Mouse (Mus musculus) embryonic facial prominence, embryonic 13.5 days (tissue): ENCODE measurements at regions not wholly inside any gene's neighbourhood (a gene's known extent, or its start where the extent isn't known, plus 50 kb on each side); places are given as distances from the start of the nearest gene placed in this dataset.

Source experiments
- ATAC-seq: fragments of 200-750 bp; cut with Nextera tagmentation; 2 replicates; pipeline ENCODE4 v1.8.0; 2017; ENCODE audit warnings: low read depth; ENCODE audit not compliant: insufficient number of reproducible peaks, insufficient read depth, low FRiP score, low TSS enrichment
- H3K27ac ChIP-seq: fragments of 300-500 bp; sonication (generic); 2 replicates; pipeline ENCODE4 v1.5.1; 2015; ENCODE audit warnings: moderate library complexity, mild to moderate bottlenecking, inconsistent platforms
- H3K27me3 ChIP-seq: fragments of 300-500 bp; sonication (generic); 2 replicates; pipeline ENCODE4 v1.6.1; 2015; ENCODE audit warnings: mild to moderate bottlenecking, inconsistent platforms
- H3K36me3 ChIP-seq: fragments of 300-500 bp; sonication (generic); 2 replicates; pipeline ENCODE4 v1.6.1; 2015; ENCODE audit warnings: mild to moderate bottlenecking, inconsistent platforms
- H3K4me1 ChIP-seq: fragments of 300-500 bp; sonication (generic); 2 replicates; pipeline ENCODE4 v1.6.1; 2015; ENCODE audit warnings: inconsistent platforms
- H3K4me2 ChIP-seq: fragments of 300-500 bp; sonication (generic); 2 replicates; pipeline ENCODE4 v1.6.1; 2015; ENCODE audit warnings: moderate library complexity, mild to moderate bottlenecking, inconsistent platforms
- H3K4me3 ChIP-seq: fragments of 300-500 bp; sonication (generic); 2 replicates; pipeline ENCODE4 v1.5.1; 2015; ENCODE audit warnings: mild to moderate bottlenecking, inconsistent platforms
- H3K9ac ChIP-seq: fragments of 300-500 bp; sonication (generic); 2 replicates; pipeline ENCODE4 v1.6.1; 2015; ENCODE audit warnings: mild to moderate bottlenecking, inconsistent platforms
- H3K9me3 ChIP-seq: fragments of 300-500 bp; sonication (generic); 2 replicates; pipeline ENCODE4 v1.6.1; 2016; ENCODE audit warnings: inconsistent platforms
- WGBS: fragments of 180-500 bp; shearing (Covaris S2); methylation state at CpG from one replicate; pipeline ENCODE4 v1.1.7; 2015; ENCODE audit warnings: mixed read lengths; 5-methylcytosine and 5-hydroxymethylcytosine counted together

- Histone ChIP-seq H3K4me1 (peaks cover 3% of the 10 kb centered on the region; the same call in 1 of the 2 replicates), H3K27ac (no peak overlapping the region), H3K9ac (no peak overlapping the region), H3K4me2 (no peak overlapping the region), H3K27me3 (no peaks in the 10 kb centered on the region), H3K9me3 (no peaks in the 10 kb centered on the region), H3K4me3 (no peak overlapping the region), H3K36me3 (no peaks in the 10 kb centered on the region)
- ATAC-seq: no peak
- 23% methylated on average over 9 of the region's 9 CpGs for WGBS
Observed at GRCm38 (mm10) chr13:32649982-32650381, 133.8 kb downstream of the Mylk4 start.

- ATAC-seq: no peak
- H3K27ac ChIP-seq: no peak overlapping the region
- no peak overlapping the region for H3K4me2 ChIP-seq
- peaks cover 2% of the 10 kb centered on the region for H3K4me1 ChIP-seq
- H3K4me3 ChIP-seq: no peak overlapping the region
- no peaks in the 10 kb centered on the region for H3K27me3 ChIP-seq
- 44% methylated on average over 5 of the region's 5 CpGs for WGBS
- no peaks in the 10 kb centered on the region for H3K36me3 ChIP-seq
- no peaks in the 10 kb centered on the region for H3K9me3 ChIP-seq
- no peak overlapping the region for H3K9ac ChIP-seq
Observed at GRCm38 (mm10) chr13:32643030-32643750, 140.6 kb downstream of the Mylk4 start.

GRCm38 (mm10) chr13:32640941-32641340 is 142.8 kb downstream of the Mylk4 start:
- H3K36me3 ChIP-seq: no peaks in the 10 kb centered on the region
- no peak overlapping the region for H3K4me2 ChIP-seq
- no peaks in the 10 kb centered on the region; the same call in 1 of the 2 replicates for H3K4me1 ChIP-seq
- no peaks in the 10 kb centered on the region for H3K27me3 ChIP-seq
- no peak overlapping the region for H3K4me3 ChIP-seq
- no peak overlapping the region for H3K27ac ChIP-seq
- no peak for ATAC-seq
- 84% methylated on average over 2 of the region's 2 CpGs for WGBS
- H3K9ac ChIP-seq: no peak overlapping the region
- no peaks in the 10 kb centered on the region for H3K9me3 ChIP-seq

GRCm38 (mm10) chr13:32630122-32630732 is 153.5 kb downstream of the Mylk4 start:
- H3K4me1 ChIP-seq: no peaks in the 10 kb centered on the region
- ATAC-seq: no peak
- no peaks in the 10 kb centered on the region for H3K36me3 ChIP-seq
- no peak overlapping the region for H3K4me3 ChIP-seq
- no peaks in the 10 kb centered on the region for H3K27me3 ChIP-seq
- 0 out of 2 replicates have a peak overlapping the region, but pooled peaks have one; percentile 12 for H3K27ac ChIP-seq
- H3K4me2 ChIP-seq: no peak overlapping the region
- no peak overlapping the region for H3K9ac ChIP-seq
- H3K9me3 ChIP-seq: no peaks in the 10 kb centered on the region

- H3K9ac ChIP-seq: no peak overlapping the region
- no peaks in the 10 kb centered on the region for H3K36me3 ChIP-seq
- no peaks in the 10 kb centered on the region for H3K9me3 ChIP-seq
- H3K4me1 ChIP-seq: peaks cover 50% of the 10 kb centered on the region
- ATAC-seq: no peak
- H3K27me3 ChIP-seq: no peaks in the 10 kb centered on the region
- no peak overlapping the region for H3K27ac ChIP-seq
- WGBS: 16% methylated on average over 6 of the region's 6 CpGs
- no peak overlapping the region for H3K4me2 ChIP-seq
- H3K4me3 ChIP-seq: no peak overlapping the region
Observed at GRCm38 (mm10) chr13:32613916-32614315, 169.8 kb downstream of the Mylk4 start.

GRCm38 (mm10) chr13:32611551-32612295 is 172.0 kb downstream of the Mylk4 start:
- peak overlapping the region; percentile 17; the same call in 1 of the 2 replicates for H3K27ac ChIP-seq
- no peak overlapping the region for H3K9ac ChIP-seq
- ATAC-seq: peak; percentile 48; the same call in 1 of the 2 replicates
- peak overlapping the region; percentile 26 for H3K4me2 ChIP-seq
- H3K27me3 ChIP-seq: no peaks in the 10 kb centered on the region
- no peaks in the 10 kb centered on the region for H3K36me3 ChIP-seq
- peaks cover 46% of the 10 kb centered on the region for H3K4me1 ChIP-seq
- no peak overlapping the region for H3K4me3 ChIP-seq
- H3K9me3 ChIP-seq: no peaks in the 10 kb centered on the region
- WGBS: 25% methylated on average over 13 of the region's 13 CpGs

GRCm38 (mm10) chr13:32610970-32611369 is 172.8 kb downstream of the Mylk4 start:
- Histone ChIP-seq H3K4me3 (no peak overlapping the region), H3K9ac (no peak overlapping the region), H3K36me3 (no peaks in the 10 kb centered on the region), H3K4me1 (peaks cover 38% of the 10 kb centered on the region), H3K27ac (peak overlapping the region; percentile 17; the same call in 1 of the 2 replicates), H3K4me2 (no peak overlapping the region), H3K9me3 (no peaks in the 10 kb centered on the region), H3K27me3 (no peaks in the 10 kb centered on the region)
- WGBS: 46% methylated on average over 5 of the region's 5 CpGs
- no peak for ATAC-seq

GRCm38 (mm10) chr13:32608413-32608812 is 175.3 kb downstream of the Mylk4 start:
- H3K9ac ChIP-seq: no peak overlapping the region
- ATAC-seq: no peak
- WGBS: 77% methylated on average over 3 of the region's 3 CpGs

GRCm38 (mm10) chr13:32603925-32604590 is 179.7 kb downstream of the Mylk4 start:
- no peak overlapping the region for H3K4me3 ChIP-seq
- H3K27me3 ChIP-seq: no peaks in the 10 kb centered on the region
- H3K4me2 ChIP-seq: no peak overlapping the region
- ATAC-seq: no peak
- no peaks in the 10 kb centered on the region for H3K36me3 ChIP-seq
- WGBS: 58% methylated on average over 8 of the region's 8 CpGs
- H3K27ac ChIP-seq: no peak overlapping the region
- H3K9me3 ChIP-seq: no peaks in the 10 kb centered on the region
- peaks cover 10% of the 10 kb centered on the region for H3K4me1 ChIP-seq
- H3K9ac ChIP-seq: no peak overlapping the region

More at GRCm38 (mm10) chr13:32608413-32608812, 175.3 kb downstream of the Mylk4 start:
- Histone ChIP-seq H3K27me3 (no peaks in the 10 kb centered on the region), H3K27ac (no peak overlapping the region), H3K4me2 (no peak overlapping the region), H3K4me3 (no peak overlapping the region), H3K9me3 (no peaks in the 10 kb centered on the region), H3K36me3 (no peaks in the 10 kb centered on the region), H3K4me1 (peaks cover 18% of the 10 kb centered on the region)

- H3K27me3 ChIP-seq: no peaks in the 10 kb centered on the region
- H3K4me2 ChIP-seq: no peak overlapping the region
- H3K9me3 ChIP-seq: no peaks in the 10 kb centered on the region
- 0 out of 2 replicates have a peak overlapping the region, but pooled peaks have one; percentile 33 for H3K27ac ChIP-seq
- no peak overlapping the region for H3K4me3 ChIP-seq
- no peak overlapping the region for H3K9ac ChIP-seq
- no peak for ATAC-seq
- WGBS: 61% methylated on average over 5 of the region's 5 CpGs
- peaks cover 10% of the 10 kb centered on the region for H3K4me1 ChIP-seq
- no peaks in the 10 kb centered on the region for H3K36me3 ChIP-seq
Observed at GRCm38 (mm10) chr13:32601315-32601714, 182.4 kb downstream of the Mylk4 start.

- no peaks in the 10 kb centered on the region for H3K36me3 ChIP-seq
- no peak overlapping the region for H3K27ac ChIP-seq
- WGBS: 90% methylated on average over 7 of the region's 7 CpGs
- H3K4me1 ChIP-seq: no peaks in the 10 kb centered on the region
- H3K27me3 ChIP-seq: no peaks in the 10 kb centered on the region
- no peak overlapping the region for H3K4me2 ChIP-seq
- H3K9ac ChIP-seq: no peak overlapping the region
- no peak overlapping the region for H3K4me3 ChIP-seq
- H3K9me3 ChIP-seq: peaks cover 3% of the 10 kb centered on the region; the same call in 1 of the 2 replicates
- ATAC-seq: no peak
Observed at GRCm38 (mm10) chr13:32593611-32594010, 190.1 kb downstream of the Mylk4 start.
